Mouse (Mus musculus) right cerebral cortex, adult 18-20 months (tissue): Measurements from ENCODE around the gene Fam214b.
A peak's percentile ranks its signal among the peaks of the same experiment; 100 is the strongest.

Source experiments
- DNase-seq: peaks from one replicate; pipeline ENCODE4 v3.0.0; 2022; ENCODE audit warnings: mixed read lengths

Gene Fam214b

DNA sequence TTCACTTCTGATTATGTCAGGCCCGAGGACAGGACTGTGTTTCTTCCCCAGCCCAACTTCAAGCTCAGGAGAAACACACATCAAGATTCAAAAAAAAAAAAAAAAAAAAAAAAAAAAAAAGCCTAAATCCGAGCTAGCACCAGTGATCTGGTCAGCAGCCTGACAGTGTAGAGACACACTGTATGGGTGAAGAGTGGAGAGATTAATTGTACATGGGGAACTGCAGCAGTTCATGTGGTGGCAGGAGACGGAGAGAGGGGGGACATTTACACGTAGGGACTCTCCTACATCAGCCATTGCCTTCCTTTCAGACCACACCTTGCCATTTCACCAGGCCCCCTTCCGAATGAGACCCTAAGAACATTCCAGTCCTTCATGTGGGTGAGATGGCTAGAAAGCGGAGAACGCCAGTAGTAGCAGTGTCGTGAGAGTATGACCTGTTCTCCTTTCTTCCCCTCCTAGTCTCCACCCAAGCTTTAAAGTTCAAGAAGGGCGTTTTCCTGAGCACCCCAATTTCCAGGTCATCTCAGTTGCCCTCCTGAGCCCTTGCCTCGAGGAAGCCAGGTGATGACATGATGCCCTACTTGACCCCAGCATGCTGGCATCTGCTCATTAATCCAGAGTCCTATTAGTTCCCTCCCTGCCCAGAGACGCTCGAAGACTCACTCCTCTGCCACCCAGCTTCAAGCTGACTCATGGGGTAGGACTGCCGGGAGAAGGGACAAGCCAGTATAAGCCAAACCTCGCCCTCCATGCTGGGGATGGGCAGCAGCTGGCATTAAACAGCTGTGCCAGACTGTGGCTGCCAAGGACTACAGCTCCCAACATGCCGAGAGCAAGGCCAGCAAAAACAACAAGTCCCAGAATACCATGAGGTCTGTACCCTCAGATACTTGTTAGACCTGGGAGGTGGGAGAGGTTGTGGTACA lies 7.2 kb downstream of the Fam214b start:
- DNase-seq = peak; percentile 57

DNA sequence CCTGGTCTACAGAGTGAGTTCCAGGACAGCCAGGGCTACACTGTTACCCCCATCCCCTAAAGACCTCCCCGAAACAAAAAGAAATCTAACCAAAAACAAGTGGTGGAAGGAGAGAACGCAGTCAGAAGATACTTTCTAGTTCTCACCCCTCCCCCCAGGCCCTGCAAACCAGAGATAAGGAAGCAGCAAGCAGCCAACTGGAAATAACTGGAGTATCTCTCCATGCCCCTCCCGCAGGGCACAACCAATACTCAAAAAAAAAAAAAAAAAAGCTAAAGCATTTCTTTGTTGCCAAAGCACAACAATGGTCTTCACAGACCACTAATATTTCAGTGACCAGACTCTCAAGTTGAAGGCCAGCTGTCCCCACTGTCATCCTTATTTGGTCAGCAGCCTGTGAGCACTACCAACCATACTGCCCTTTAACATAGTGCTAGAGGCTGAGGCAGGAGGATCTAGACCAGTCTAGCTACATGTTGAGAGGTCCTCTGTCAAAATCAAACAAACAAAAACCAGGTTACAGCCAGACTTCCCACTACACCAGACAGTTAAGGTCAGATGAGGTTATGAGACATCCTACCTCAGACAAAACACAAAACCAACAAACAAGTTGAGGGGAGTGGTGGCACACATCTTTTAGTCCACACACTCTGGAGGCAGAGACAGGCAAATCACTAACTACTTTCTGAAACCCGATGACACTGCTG lies 8.0 kb downstream of the Fam214b start:
- DNase-seq = no peak

DNA sequence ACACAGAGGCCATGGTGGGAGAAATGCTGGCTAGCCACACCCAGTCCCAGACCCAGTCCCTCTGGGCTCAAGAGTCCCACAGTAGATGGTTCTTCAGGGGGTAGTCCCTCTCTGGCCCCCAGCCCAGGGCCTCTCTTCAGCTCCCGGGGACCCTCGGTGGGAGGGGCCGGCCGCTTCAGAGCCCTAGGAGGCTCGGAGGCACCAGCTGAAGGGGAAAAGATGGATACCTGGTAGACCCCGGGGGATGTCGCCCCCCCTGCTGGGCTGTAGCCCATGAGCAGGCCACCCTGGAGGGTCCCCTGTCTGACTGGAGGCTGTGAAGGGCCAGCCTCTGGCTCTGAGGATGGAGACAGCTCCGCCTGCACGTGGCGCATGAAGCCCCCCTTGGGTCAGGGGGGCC lies 9.7 kb downstream of the Fam214b start:
- no peak for DNase-seq

DNA sequence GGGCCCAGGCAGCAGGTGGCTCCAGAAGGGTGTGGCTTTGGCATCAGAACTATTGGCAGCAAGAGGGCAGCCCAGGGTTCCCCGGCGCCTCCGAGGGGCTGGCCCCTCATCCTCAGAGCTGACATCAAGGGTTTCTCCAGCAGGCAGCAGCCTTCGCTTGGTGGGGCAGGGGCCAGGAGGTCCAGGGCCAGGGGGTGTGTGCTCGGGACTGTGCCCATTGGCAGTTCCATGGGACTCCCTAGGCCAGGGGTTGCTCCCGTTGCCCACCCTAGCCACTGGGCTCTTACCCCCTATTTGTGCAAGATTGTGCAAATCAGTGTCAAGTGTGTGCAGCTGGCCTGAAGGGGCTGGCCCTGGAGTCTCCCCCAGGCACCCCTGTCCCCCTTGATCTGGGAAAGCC lies 10.2 kb downstream of the Fam214b start:
- no peak for DNase-seq

DNA sequence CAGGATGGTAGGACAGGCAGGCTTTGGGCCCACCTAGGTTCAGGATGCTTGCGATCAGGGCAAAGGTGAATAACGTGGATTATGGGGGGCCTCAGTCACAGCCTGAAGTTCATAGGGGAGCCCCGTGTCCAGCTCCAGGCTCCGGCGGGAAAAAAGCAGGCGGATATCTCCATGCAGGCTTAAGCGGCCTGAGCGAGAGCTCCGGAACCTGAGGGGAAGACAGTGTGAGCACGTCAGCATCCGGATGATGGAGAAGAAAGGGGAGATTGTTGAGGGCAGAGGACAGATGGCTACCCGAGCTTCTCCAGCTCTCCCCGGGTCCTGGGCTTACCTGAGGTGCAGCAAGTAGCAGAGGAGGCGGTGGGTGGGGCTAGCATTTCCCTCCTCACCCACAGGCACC lies 12.5 kb downstream of the Fam214b start:
- DNase-seq = no peak

DNA sequence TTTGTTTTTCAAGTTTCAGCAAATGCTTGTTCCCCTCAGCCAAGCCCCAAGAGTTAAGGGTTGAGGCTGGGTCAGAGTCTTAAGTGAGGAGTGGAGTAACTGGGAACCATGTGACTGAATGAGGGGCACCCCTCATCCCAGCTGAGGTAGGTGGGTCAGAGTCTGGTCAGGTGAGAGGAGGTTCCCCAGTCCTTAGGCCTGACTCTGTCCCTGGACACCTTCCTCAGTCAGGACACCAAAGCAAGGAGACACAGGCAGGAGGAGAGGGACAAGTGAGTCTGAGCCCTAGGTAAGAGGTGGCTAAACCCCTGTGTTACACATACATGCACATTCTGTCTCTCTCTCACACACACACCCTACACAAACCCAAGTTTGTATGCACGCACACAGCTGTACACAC lies 13.5 kb downstream of the Fam214b start:
- no peak for DNase-seq

DNA sequence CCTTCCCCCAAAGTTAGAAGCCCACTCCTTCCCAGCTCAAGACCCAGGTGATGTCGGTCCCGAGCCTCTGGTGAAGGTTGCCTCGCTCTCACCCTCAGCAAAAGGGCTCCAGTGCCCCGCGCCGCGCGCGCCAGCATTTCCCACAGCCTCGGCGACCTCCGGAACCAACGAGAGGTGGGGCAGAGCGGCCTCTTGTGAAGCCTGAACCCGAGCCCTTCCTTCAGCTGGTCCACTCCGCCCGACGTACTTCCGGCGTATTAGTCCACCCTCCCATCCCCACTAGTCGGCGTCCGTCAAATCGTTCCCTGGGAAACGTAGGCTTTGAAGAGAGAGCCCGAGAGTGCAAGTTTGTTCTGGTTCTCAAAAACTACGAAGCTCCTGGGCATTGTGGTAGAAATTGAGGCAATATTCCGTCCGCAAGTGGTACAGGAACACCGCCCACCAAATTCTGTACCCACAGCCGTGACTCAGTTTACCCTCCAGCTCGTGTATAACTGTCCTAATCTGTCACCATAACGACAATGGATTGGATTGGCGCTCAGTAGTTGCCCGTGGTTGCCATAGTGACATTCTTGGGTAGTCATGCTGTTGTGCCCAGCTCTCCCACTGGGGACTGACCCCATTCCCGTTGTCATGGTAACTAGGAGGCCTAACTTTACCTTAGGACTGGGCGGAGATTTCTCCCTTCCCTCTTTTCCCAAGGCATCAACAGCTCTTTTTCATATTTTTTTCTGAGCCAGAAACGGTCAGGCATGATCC lies 14.6 kb downstream of the Fam214b start, which contains the start of gene Stoml2:
Gene Stoml2 (minus strand): TSS at position 474 of the 759 bp plus-strand sequence.
- peak; percentile 96 for DNase-seq

DNA sequence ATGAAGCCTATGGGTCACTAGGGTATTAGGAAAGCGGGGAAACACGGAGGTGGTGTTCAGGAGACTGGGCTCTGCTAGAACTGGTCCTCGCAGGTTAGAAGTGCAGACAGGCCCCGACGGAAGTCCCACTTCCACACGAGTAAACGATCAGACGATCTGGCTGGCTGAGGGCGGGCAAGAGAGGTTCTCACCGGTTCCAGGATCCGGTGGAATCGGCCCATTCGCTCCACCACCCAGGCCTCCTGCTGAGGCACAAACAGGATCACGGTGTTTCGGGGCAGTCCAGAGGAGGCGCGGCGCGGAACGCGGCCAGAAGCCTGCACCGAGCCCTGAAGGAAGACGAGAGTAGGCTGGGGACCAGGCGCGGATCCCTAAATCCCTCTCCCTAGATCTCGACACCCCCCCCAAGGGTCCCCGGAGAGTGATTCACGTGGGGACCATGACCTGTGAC lies 15.2 kb downstream of the Fam214b start:
- no peak for DNase-seq

DNA sequence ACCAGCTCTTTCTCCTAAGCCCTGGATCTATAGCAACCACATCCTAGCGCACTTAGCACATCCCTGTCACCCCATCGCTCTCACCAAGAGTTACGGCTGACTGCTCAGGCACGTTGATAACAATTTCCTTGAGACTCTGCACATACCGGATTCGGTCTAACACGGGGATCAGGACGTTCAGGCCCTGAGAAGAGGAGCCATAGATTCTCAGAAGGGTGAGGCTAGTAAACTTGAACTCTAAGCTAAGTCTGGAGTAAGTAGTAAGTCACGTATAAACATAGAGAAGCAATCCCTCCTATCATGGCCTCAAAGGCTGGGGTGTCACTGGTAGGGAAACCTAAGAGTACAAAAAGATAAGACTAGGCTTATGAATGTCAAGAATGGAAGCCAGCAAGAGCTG lies 15.7 kb downstream of the Fam214b start:
- no peak for DNase-seq

DNA sequence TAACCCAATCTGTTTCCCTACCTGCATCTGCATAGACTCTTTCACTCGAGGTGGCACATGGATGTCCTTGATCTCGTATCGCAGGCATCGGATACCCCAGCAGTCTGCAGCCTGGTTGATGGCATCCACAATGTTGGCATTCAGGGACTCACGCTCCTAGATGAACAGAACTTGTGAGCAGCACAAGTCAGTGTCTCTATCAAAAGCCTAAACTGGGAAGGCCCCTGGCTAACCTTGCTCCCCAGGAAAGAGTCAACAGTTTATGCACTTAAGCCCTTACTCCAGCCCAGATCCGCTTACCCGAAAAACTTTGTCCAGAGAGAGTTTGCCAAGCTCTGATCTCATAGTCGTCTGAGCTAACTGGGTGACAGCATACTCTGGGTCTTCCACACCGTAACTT lies 16.3 kb downstream of the Fam214b start:
- DNase-seq = no peak

DNA sequence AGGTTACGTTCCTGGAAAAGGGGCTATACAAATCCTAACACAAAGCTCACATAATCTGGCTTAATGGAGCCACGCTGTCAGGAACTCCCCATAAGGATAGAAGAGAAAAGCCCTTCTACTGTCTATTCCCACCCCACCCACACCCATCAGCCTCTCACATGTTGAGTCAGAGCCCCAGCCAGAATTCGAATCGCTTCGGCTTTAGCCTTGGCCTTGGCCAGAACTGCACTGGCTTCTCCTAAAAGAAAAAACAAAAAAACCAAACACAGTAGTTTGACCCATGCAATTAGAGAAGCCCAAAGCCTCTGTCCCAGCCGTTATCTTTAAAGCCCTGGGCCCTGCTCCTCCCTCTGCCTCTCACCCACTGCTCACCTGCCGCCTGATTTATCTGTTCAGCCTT lies 16.9 kb downstream of the Fam214b start:
- no peak for DNase-seq

DNA sequence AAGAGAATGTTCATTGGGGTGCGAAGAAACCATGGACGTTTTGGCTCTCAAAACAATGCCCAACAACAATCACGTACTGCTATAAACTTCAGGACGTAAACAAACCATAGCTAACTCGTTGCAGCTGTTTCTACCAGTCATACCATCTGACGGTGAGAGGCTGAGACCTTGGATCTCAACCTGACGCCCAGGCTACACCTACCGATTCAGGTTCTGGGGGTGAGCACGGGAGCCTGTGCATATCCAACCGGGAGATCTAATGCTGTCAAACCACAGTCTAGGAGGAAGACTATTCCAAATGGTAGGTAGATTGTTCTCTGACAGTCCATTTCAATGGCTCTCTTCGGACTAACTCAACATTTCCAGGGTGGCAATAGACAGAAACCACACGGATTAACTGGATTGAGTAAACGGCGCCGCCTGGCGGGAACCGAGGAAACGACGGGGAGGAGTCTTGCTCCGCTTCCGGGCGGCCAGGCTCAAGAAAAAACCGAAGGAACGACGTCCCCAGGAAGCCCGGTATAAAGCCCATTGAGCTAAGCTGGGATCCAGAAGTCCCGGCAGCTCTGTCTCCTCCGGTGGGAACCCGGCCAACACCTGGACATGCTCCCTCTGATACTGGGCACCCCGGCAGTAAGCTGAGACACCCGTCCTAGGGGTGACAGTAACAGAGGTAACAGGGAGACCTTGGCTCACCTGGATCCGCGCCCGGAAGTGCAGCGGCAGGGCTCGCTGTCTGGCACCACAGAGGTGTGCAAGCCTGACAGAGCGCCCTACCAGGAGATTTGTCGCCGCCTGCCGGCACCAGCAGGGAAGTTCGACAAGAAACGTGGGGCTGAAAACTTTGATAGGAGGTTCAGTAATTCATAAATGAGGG lies 20.7 kb downstream of the Fam214b start, which contains the start of gene Pigo:
Gene Pigo (minus strand): TSS at position 736 of the 877 bp plus-strand sequence.
- peak; percentile 94 for DNase-seq

DNA sequence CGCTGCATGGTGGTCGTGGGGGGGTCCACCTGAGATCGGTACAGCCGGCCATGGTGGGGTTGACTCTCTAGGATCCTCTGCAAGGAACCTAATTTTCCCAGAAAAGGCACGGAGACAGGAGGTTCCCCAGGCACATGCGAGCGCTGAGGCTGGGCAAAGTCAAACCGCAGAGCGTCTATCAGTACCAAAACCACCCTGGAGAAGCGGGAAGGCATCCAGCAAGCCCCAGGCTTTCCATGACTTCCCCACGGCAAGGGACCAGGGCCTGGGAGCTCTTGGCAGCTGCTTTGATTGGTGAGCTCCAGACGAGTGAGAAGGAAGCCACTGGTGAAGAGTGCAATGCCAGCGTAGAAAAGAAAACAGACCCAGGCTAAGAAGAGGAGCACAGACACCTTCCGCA lies 21.3 kb downstream of the Fam214b start:
- DNase-seq = no peak

DNA sequence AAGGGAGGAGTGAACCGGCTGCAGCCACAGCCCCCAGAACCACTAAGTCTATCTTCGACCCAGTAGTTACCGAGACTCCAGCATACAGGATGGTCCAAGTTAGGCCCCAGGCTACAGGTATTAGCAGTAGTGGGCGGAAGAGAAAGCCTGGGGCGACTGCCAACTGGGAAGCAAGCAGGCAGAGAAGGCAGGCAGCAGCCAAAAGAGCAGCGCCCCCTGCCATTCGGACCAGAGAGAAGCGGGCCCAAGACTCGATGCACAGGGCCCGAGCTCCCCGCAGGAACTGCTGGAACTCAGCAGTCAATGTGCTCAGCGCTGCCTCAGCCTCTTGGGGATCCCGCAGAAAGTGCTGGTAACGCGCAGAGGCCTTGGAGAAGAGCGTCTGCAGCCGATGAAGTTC lies 24.7 kb downstream of the Fam214b start:
- no peak for DNase-seq

DNA sequence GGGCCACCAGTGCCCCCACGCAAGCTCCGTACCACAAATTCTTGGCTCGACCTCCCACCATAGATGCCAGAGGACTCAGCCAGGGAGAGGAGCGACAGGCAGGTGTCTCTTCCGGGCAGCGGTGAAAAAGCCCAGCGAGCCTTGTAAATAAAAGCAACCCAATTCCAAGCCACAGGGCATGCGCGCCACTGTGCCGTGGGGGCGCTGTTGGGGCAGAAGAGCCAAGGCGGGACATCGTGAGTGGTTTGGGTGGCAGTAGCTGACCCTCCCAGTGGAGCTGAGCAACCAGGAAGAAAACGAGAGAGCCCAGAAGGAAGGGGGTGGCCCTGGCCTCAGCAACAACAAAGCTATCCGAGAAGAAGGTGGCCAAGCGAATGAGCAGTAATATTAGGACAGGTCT lies 25.1 kb downstream of the Fam214b start:
- no peak for DNase-seq

DNA sequence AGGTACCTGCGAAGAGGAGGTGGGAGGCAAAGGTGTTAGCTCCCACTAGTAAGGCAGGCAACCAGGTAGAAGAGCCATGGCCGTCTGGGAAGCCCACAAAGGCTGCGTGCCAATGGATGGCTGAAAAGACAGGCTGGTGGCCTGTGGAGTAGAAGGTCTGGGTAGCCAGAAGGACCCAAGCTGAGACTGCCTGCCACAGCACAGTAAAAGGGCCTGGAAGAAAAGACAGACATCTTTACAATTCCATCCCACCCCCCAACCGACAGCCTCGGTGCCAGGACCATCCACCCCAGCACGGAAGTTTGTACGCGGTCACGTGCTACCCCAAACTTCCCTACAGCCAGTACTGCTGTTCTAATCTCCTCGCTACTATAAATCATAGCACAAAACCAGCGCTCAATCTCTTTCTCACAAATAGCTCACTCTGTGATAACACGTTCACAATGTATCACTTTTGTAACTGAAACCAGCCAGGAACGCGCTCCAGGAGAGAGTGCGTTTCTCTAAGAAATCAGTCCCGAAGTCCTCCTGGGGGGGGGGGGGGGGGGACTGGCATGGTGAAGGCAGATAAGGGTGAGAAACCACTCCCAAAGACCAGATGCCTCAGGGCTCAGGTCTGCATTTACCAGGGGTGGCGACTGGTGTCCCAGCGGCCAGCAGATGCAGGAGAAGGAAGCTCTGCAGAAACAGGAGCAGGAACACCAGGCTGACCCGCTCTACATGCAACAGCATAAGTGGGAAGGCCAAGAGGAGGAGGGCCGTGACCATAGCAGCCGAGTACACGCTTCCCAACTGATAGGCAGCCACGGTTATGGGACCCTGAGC lies 26.2 kb downstream of the Fam214b start:
- DNase-seq = no peak

DNA sequence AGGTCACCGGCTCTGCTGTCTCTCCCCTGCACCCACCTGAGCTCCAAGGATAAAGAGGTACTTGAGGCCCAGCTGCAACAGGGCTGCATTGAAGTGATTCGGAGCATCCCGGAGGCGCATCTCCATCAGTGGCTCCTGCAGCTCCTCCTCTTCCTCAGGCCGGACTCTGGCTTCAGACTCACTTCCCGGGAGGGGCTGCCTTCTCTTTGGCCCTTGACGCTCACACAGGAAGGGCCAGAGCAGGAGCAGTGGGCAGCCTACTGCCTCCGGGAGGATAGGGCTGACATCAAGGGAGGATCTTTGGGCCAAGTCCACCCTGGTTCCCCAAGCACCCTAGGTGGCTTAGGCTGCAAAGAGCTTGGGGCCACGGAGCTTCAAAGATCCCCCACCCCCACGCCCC lies 26.8 kb downstream of the Fam214b start:
- DNase-seq = no peak

DNA sequence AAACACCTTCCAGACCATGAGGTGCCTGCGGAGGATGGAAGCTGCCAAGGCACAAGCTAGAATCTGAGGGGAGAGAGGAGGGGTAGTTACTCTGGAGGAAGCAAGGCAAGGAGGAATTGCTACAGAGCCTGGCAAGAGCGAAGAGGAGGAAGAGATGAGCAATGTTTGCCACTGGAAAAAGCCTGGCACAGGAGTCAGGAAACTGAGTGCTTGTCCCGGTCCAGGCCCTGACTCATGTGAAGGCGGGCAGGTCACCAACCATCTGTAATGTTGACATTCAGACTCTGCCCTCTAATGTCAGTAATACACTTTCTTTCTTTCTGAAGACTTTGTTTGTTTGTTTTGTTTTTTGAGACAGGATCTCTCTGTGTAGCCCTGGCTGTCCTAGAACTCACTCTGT lies 27.9 kb downstream of the Fam214b start:
- no peak for DNase-seq

DNA sequence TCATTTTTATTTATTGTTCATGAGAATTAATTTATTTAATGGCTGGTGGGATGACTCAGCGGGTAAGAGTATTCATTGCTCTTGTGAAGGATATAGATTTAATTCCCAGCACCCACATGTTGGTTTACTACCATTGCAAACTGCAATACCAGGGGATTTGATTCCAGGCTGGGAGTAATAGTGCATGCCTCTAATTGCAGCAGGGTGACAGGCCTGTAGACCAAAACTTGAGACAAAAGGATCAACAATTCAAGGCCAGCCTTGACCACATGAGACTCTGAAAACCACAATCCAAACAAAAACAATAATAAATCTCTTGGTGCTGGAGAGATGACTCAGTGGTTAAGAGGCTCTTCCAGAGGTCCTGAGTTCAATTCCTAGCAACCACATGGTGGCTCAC lies 33.9 kb downstream of the Fam214b start:
- no peak for DNase-seq

DNA sequence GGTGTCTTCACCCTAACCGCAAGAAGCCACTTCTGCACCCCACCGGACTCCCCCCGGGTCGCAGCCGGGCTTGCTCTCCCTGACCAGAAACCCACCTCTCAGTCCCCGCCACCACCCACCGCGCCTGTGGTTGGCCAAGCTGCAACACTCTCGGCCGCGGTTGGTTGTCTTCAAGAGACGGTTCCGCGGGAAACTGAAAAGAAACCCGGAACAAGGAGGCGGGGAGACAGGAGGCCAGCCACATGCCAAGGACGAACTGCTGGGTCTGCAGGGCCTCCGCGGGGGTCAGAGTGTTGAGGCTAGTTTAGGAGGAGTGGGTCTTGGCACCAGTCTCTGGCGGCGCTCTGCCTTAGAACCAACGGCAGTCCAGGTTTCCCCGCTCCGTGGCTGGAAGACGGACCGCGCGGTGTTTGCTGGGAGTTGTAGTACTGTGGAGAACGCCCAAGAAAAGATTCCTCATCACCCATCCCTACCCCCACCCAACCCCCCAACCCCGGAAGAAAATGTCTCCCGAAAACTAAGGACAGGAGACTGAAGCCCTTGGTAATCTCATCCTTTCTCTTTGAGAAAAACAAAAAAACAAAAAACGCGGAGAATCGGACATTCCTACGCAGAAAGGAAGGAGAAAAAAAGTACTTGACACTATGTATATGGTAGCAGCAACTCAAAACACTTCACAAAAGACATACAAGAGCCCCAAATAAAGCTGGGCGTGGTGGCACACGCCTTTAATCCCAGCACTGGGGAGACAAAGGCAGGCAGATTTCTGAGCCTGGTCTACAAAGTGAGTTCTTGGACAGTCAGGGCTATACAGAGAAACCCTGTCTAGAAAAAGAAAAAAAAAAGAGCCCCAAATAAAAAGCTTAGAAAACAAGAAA lies 35.6 kb downstream of the Fam214b start, which contains the start of gene Fancg:
Gene Fancg (minus strand): TSS at position 346 of the 878 bp plus-strand sequence.
- peak; percentile 88 for DNase-seq
